ENCODE assay signal across 25 mouse cellular contexts in the genomic region with DNA sequence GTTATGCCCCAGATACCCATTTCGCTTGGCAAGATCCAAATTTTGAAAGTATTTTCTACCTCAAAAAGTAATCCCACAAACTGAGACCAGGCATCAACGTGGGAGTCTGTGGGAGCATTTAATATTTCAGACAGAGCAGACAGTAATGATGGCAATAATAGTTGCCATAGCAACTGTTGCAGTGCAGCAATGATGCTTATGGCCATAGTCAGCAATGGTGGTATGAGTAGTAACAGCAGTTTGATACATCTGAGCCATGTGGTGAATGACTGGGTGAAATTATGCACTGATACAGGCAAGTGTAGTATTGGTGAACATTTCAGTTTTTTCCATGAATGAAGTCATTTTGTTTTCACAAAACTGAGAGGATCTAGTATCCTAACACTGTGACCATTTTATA.
"Had no signal": no experiment of that assay in that cellular context is flagged by ENCODE, and none has a peak within 500 bp of the region (broad histone marks: within the 10 kb centered on the region; RNA-seq: fewer than 3 reads in every experiment).

No protein-coding gene starts in this region.

- H3K36me3 ChIP-seq: heart, embryonic 13.5 days; heart, embryonic 15.5 days; kidney, embryonic 15.5 days; limb, embryonic 13.5 days; limb, embryonic 15.5 days; liver, embryonic 12.5 days had no signal

- H3K4me2 ChIP-seq: heart, embryonic 11.5 days; heart, embryonic 13.5 days; heart, embryonic 15.5 days; hindbrain, embryonic 14.5 days; kidney, embryonic 15.5 days; limb, embryonic 13.5 days; limb, embryonic 15.5 days; liver, embryonic 12.5 days had no signal

- H3K4me3 ChIP-seq: heart, adult 2 months; heart, embryonic 13.5 days; heart, embryonic 15.5 days; kidney, embryonic 15.5 days; limb, embryonic 13.5 days; limb, embryonic 15.5 days; liver, embryonic 12.5 days had no signal

- H3K9ac ChIP-seq: heart, embryonic 13.5 days; heart, embryonic 15.5 days; hindbrain, embryonic 14.5 days; kidney, embryonic 15.5 days; limb, embryonic 13.5 days; limb, embryonic 15.5 days; liver, embryonic 12.5 days; liver, embryonic 14.5 days had no signal

- H3K9me3 ChIP-seq: heart, embryonic 13.5 days; heart, embryonic 15.5 days; kidney, embryonic 15.5 days; limb, embryonic 13.5 days; limb, embryonic 15.5 days; liver, embryonic 12.5 days had no signal

- H3K27ac ChIP-seq: heart, adult 2 months; heart, embryonic 13.5 days; heart, embryonic 15.5 days; hindbrain, embryonic 14.5 days; kidney, embryonic 15.5 days; kidney, postnatal 0 days; limb, embryonic 13.5 days; limb, embryonic 15.5 days; liver, embryonic 12.5 days; liver, embryonic 14.5 days had no signal

- DNase-seq: gastrocnemius, postnatal 14 days; gastrocnemius, postnatal 36 days; heart, adult 11 months; heart, adult 2 months; heart, postnatal 14 days; heart, postnatal 36 days; kidney, adult 11 months; kidney, adult 2 months; kidney, adult 9 months; kidney, postnatal 14 days; kidney, postnatal 36 days; layer of hippocampus, adult 9-11 months; layer of hippocampus, postnatal 36 days; left cerebral cortex, postnatal 4 days had no signal

- ATAC-seq: intestine, embryonic 16.5 days; liver, embryonic 12.5 days had no signal

- H3K4me1 ChIP-seq: heart, embryonic 13.5 days; heart, embryonic 15.5 days; kidney, embryonic 15.5 days; limb, embryonic 13.5 days; limb, embryonic 15.5 days; liver, embryonic 12.5 days had no signal

- H3K27me3 ChIP-seq: heart, embryonic 13.5 days; heart, embryonic 15.5 days; kidney, embryonic 15.5 days; limb, embryonic 13.5 days; limb, embryonic 15.5 days; liver, embryonic 12.5 days had no signal
